Mouse (Mus musculus): ENCODE measurements at regions not wholly inside any gene's neighbourhood (a gene's known extent, or its start where the extent isn't known, plus 50 kb on each side); places are given as distances from the start of the nearest gene placed in this dataset.

DNA sequence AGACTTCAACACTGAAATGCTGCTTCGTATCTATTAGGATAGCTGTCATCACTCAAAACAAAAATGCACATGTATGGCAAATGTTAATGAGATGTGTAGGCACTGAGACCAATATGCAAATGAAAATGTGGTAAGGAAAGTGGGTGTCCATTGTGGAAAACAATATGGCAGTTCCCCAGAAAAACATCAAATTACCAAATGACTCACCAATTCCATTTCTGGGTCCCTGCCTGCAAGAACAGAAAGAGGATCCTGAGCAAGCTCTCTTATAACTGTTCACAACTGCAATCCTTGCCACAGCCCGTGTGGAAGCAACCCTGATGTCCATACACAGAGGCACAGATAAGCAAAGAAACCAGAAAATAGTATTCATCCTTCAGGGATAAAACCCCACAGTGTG lies 442.0 kb downstream of the Defb40 start:
- no peak for DNase-seq (ENCODE audit: low spot score)

GRCm38 (mm10) chr8:18528120-18528519 lies 449.9 kb downstream of the Defb40 start:
- no peak for DNase-seq (ENCODE audit: low spot score)

DNA sequence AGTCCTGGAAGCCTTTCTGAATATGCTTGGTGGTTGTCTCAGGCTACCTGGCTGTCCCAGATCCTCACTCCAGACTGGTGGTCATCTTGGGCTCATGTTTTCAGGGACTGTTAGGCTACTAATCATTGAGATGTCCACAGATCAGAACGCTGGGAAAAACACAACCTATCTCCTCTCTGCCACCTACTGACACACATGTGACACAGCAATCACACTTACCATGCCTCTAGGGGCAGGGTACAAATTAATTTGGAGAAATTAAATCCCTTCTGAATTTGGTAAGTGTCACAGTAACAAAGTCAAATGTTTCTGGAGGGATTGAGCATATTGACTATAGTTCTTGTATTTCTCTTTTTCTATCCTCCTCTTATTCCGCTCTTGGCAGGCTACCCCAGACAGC lies 465.6 kb downstream of the Defb40 start:
- DNase-seq (ENCODE audit: low spot score) = no peak

GRCm38 (mm10) chr8:18506158-18507022 lies 471.7 kb downstream of the Defb40 start:
- DNase-seq (ENCODE audit: low spot score) = no peak

DNA sequence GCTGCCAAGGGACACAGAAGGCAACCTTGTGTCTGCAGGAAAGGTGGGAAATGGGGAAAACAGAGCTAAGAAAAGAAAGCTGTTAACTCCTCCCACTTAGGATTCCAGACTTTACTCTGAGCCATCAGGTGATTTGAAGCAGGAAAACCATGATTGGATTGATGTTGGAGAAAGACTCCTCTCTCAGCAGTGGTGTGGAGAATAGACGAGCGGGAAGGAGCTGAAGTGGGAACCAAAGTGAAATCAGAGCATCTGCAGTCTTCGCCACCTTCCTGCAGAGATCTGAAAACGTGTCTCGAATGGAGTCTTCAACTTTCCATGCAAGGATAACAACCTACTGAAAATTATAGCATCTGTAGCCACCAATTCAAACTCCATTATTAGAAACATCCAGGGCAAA lies 487.4 kb downstream of the Defb40 start:
- DNase-seq (ENCODE audit: low spot score) = no peak

GRCm38 (mm10) chr8:18480081-18480480 lies 498.0 kb downstream of the Defb40 start:
- DNase-seq (ENCODE audit: low spot score) = no peak

- DNase-seq (ENCODE audit: low spot score) = no peak
These were observed 499.9 kb downstream of the Defb40 start for GRCm38 (mm10) chr8:18478166-18478565.

GRCm38 (mm10) chr8:18467511-18467910 lies 510.5 kb downstream of the Defb40 start:
- DNase-seq (ENCODE audit: low spot score) = no peak

DNA sequence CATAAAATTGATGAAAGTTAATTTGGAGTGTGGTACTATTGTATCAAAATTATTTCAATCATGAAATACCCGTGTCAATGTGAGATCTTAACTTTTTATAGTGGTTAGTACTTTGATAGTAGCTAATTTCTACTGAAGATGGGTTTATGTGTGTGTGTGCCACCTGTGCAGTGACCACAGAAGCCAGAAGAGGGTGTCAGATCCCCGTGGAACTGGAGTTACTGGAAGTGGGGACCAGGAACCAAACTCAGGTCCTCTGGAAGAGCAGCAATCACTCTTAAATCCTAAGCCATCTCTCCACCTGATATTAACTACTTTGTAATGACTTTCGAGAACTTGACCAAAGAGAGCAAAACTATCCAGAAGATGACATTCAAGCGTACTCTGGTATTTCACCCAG lies 517.4 kb downstream of the Defb40 start:
- DNase-seq (ENCODE audit: low spot score) = no peak

GRCm38 (mm10) chr8:18457470-18457869 lies 520.6 kb downstream of the Defb40 start:
- DNase-seq (ENCODE audit: low spot score) = no peak

GRCm38 (mm10) chr8:18449015-18449414 lies 529.0 kb downstream of the Defb40 start:
- no peak for DNase-seq (ENCODE audit: low spot score)

DNA sequence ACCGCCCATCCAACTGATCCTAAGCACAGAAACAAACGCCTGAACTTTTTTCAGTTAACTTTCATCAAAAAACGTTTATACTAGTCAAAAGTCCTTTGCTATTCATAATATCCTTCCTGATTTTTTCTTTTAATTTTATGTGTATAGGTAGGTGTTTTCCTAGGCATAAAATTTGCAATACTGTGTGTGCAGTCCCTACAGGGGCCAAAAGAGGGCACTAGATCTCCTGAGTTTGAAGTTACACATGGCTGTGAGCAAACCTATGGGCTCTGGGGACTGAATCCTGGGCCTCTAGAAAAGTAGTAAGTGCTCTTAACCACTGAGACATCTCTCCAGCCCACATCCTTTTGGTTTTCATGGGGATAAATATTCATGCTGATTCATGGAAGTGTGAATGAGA lies 535.8 kb downstream of the Defb40 start:
- DNase-seq (ENCODE audit: low spot score) = no peak

GRCm38 (mm10) chr8:18422846-18423245 lies 555.2 kb downstream of the Defb40 start:
- DNase-seq (ENCODE audit: low spot score) = no peak

GRCm38 (mm10) chr8:18412470-18412869 lies 565.6 kb downstream of the Defb40 start:
- DNase-seq (ENCODE audit: low spot score) = no peak

- DNase-seq (ENCODE audit: low spot score) = no peak
These were observed 571.6 kb downstream of the Defb40 start for GRCm38 (mm10) chr8:18406446-18406845.

DNA sequence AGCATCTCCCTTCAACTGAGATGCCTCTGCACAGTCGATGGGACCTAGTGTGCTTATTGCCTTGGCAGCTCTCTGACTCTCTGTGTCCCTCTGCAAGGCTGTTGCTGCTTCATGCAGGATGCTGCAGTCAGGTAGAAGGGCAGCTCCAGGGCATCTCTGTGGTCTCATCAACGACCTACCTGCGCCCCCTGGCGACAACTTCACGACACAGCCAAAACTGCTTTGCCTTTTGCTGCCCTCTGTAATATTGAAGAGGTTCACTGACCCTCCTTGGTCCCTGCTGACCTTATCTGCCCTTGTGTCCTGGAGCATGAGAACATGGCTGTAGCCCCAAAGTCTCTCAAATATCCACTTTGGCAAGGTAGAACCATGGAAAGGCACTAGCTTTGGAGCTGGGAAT lies 589.7 kb downstream of the Defb40 start:
- DNase-seq (ENCODE audit: low spot score) = peak; percentile 14

DNA sequence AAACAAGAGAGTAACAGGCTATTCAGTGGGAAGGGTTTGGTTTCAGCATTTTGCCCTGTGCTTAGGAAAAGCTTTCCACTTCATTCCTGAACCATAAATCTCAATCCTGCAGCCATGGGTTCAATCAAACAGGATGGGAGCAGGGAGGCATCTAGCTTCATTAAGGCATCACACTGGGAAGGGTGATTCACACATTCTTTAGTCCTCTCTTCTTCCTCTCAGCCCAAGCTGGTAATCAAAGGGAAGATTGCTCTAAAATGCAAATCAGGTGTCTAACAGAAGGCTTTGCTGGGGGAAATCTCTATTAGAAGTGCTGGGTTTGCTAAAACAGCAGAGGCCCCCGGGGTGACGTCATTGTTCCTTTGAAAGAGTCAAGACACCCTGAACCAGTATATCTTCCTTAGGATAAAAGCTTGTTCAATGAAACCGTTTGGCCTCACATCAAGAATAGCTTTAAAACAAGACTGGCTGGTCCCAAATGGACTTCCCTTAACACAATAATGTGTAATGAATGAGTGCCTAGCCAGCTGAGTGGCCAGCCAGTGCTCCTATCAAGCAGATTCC lies 596.4 kb downstream of the Defb40 start:
- DNase-seq (ENCODE audit: low spot score) = no peak

- no peak for DNase-seq (ENCODE audit: low spot score)
These were observed 629.3 kb downstream of the Defb40 start for GRCm38 (mm10) chr8:18348716-18349115.

GRCm38 (mm10) chr8:18346248-18346647 lies 631.8 kb downstream of the Defb40 start:
- no peak for DNase-seq (ENCODE audit: low spot score)

- peak; percentile 13 for DNase-seq (ENCODE audit: low spot score)
These were observed 632.7 kb downstream of the Defb40 start for GRCm38 (mm10) chr8:18345322-18345721.

GRCm38 (mm10) chr8:18344838-18345237 lies 633.2 kb downstream of the Defb40 start:
- DNase-seq (ENCODE audit: low spot score) = no peak

DNA sequence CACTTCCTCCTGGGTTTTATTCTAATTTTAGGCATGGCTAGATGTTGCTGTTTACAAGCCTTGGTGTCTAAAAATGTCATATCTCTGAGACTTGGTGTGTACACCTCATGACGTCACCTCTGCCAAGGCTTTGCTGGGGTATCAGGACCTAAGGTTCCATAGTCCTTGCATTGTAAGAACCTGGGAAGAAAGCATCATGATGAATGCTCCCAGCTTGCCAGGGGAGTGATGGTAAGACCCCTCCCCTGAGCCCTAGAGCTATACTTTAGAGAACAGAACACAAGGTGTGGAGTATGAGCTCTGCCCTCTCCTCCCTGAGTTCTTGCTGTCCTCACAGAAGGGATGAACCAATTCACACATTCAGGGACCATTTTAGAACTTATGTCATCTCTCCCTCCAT lies 642.5 kb downstream of the Defb40 start:
- DNase-seq (ENCODE audit: low spot score) = no peak

GRCm38 (mm10) chr8:18328521-18328920 lies 649.5 kb downstream of the Defb40 start:
- no peak for DNase-seq (ENCODE audit: low spot score)

- DNase-seq (ENCODE audit: low spot score) = no peak
These were observed 661.6 kb downstream of the Defb40 start for GRCm38 (mm10) chr8:18316488-18316887.
